Mouse (Mus musculus) lung, adult 2 months (tissue): ENCODE measurements around the gene Ocel1. TPM values are rescaled to one million over a fixed set of nuclear protein-coding genes. Genes with fewer than 3 reads are reported as not detected.

Source experiments
- DNase-seq: peaks from one replicate; pipeline ENCODE4 v3.0.0; 2022
- H3K4me1 ChIP-seq: fragments of 200-500 bp; 2 replicates; pipeline ENCODE4 v1.6.1; 2011; ENCODE audit warnings: low read length; ENCODE audit not compliant: control insufficient read depth, insufficient read depth
- H3K4me3 ChIP-seq: fragments of 200-500 bp; replicated peaks from 2 replicates; pipeline ENCODE3; 2011; ENCODE audit warnings: low read depth, mild to moderate bottlenecking, control low read depth, low read length; ENCODE audit errors: extremely low read depth
- CTCF ChIP-seq: fragments of 200-500 bp; IDR thresholded peaks from 2 replicates; pipeline ENCODE4 v1.5.1; 2011; ENCODE audit warnings: mild to moderate bottlenecking, low read length, control low read depth; ENCODE audit not compliant: insufficient read depth
- POLR2A ChIP-seq: fragments of 200-500 bp; IDR thresholded peaks from 2 replicates; pipeline ENCODE4 v1.6.1; 2011; ENCODE audit warnings: low read depth, mild to moderate bottlenecking, control low read depth, low read length, borderline replicate concordance; ENCODE audit errors: extremely low read depth
- WGBS: fragments of 180-500 bp; shearing (Covaris S2); methylation state at CpG from one replicate; pipeline ENCODE4 v1.1.7; 2018; 5-methylcytosine and 5-hydroxymethylcytosine counted together
- polyA plus RNA-seq: library from polyadenylated mRNA; depleted of rRNA; stranded (reverse); fragments of >200 nt; gene quantifications from 2 replicates; pipeline ENCODE4 v1.2.3, GENCODE M21; 2012

Gene Ocel1
- polyA plus RNA-seq, 1 experiment, result 16.9 TPM

GRCm38 (mm10) chr8:71379512-71380075 is 8.5 kb downstream of the Ocel1 start:
- WGBS, result 50% methylated on average over 3 of the region's 3 CpGs
- H3K4me3 ChIP-seq, result peak overlapping the region; percentile 85

GRCm38 (mm10) chr8:71380178-71381171 is 9.4 kb downstream of the Ocel1 start:
- Histone ChIP-seq H3K4me1 (peaks cover 20% of the 10 kb centered on the region), H3K4me3 (peak overlapping the region; percentile 85)
- TF ChIP-seq POLR2A (0 out of 2 replicates have a peak, but pooled peaks have one; percentile 22), CTCF (no peak)
- DNase-seq, result peak; percentile 37
- WGBS, result 2% methylated on average over 72 of the region's 72 CpGs

More at GRCm38 (mm10) chr8:71379512-71380075, 8.5 kb downstream of the Ocel1 start:
- peaks cover 24% of the 10 kb centered on the region for H3K4me1 ChIP-seq
- TF ChIP-seq CTCF, result no peak
- no peak for DNase-seq

- peaks cover 12% of the 10 kb centered on the region for H3K4me1 ChIP-seq
- peak; percentile 86 for DNase-seq
- H3K4me3 ChIP-seq, result peak within 1 kb of the TSS; percentile 85
- TF ChIP-seq POLR2A (no peak), CTCF (no peak)
- 4% methylated on average over 76 of the region's 89 CpGs for WGBS
Measured at GRCm38 (mm10) chr8:71381421-71381970, 10.4 kb downstream of the Ocel1 start, which contains the start of gene Nr2f6. TSS of gene Nr2f6 (minus strand) at chr8:71381960.

- Histone ChIP-seq H3K4me3 (peak overlapping the region; percentile 67), H3K4me1 (peaks cover 12% of the 10 kb centered on the region)
- peak; percentile 82 for DNase-seq
- 4% methylated on average over 78 of the region's 80 CpGs for WGBS
- TF ChIP-seq CTCF (no peak), POLR2A (peak; percentile 30; the same call in 1 of the 2 replicates)
Measured at GRCm38 (mm10) chr8:71381971-71382961, 11.2 kb downstream of the Ocel1 start.

GRCm38 (mm10) chr8:71383396-71383795 is 12.3 kb downstream of the Ocel1 start:
- TF ChIP-seq POLR2A (no peak), CTCF (no peak)
- DNase-seq, result no peak
- WGBS, result 39% methylated on average over 12 of the region's 12 CpGs
- Histone ChIP-seq H3K4me3 (no peak overlapping the region), H3K4me1 (peaks cover 17% of the 10 kb centered on the region)

- TF ChIP-seq POLR2A (peak; percentile 57; the same call in 1 of the 2 replicates), CTCF (no peak)
- H3K4me1 ChIP-seq, result peaks cover 20% of the 10 kb centered on the region
- WGBS, result 41% methylated on average over 3 of the region's 3 CpGs
- no peak for DNase-seq
- no peak overlapping the region for H3K4me3 ChIP-seq
Measured at GRCm38 (mm10) chr8:71383860-71384259, 12.8 kb downstream of the Ocel1 start.

GRCm38 (mm10) chr8:71385212-71385835 is 14.2 kb downstream of the Ocel1 start:
- TF ChIP-seq POLR2A (no peak), CTCF (no peak)
- Histone ChIP-seq H3K4me1 (peaks cover 15% of the 10 kb centered on the region), H3K4me3 (no peak overlapping the region)
- 72% methylated on average over 12 of the region's 12 CpGs for WGBS
- no peak for DNase-seq

- no peak for DNase-seq
Measured at GRCm38 (mm10) chr8:71388267-71388666, 17.2 kb downstream of the Ocel1 start.

GRCm38 (mm10) chr8:71391696-71392095 is 20.6 kb downstream of the Ocel1 start:
- peaks cover 17% of the 10 kb centered on the region for H3K4me1 ChIP-seq
- no peak overlapping the region for H3K4me3 ChIP-seq
- TF ChIP-seq CTCF, result no peak
- TF ChIP-seq POLR2A, result no peak
- WGBS, result 75% methylated on average over 2 of the region's 2 CpGs
- no peak for DNase-seq

More at GRCm38 (mm10) chr8:71388267-71388666, 17.2 kb downstream of the Ocel1 start:
- H3K4me3 ChIP-seq, result no peak overlapping the region
- WGBS, result 52% methylated on average over 1 of the region's 1 CpGs
- TF ChIP-seq POLR2A, result no peak
- no peak for TF ChIP-seq CTCF
- peaks cover 14% of the 10 kb centered on the region for H3K4me1 ChIP-seq
